Mouse (Mus musculus) heart, postnatal 0 days (tissue): ENCODE results near the gene Angptl8. TPM values are rescaled to one million over a fixed set of nuclear protein-coding genes. Genes with fewer than 3 reads are reported as not detected.
"Not testable (repeated sequence)": the region's sequence is repeated elsewhere in the genome, so short reads cannot be mapped to it uniquely, and the experiment has no call there.

ENCODE experiments used
- ATAC-seq: fragments of 200-750 bp; cut with Nextera tagmentation; 2 replicates; pipeline ENCODE4 v1.8.0; 2017; ENCODE audit warnings: low read depth, moderate number of reproducible peaks, moderate library complexity; ENCODE audit not compliant: insufficient read depth
- DNase-seq: peaks from one replicate; pipeline ENCODE4 v3.0.0-alpha.2; 2016; ENCODE audit warnings: low spot score
- H3K27ac ChIP-seq: fragments of 300-500 bp; sonication (generic); 2 replicates; pipeline ENCODE4 v1.5.1; 2014; ENCODE audit warnings: low read depth, mild to moderate bottlenecking
- H3K27me3 ChIP-seq: fragments of 300-500 bp; sonication (generic); 2 replicates; pipeline ENCODE4 v1.6.1; 2014; ENCODE audit warnings: low read length, mixed read lengths; ENCODE audit not compliant: control insufficient read depth, insufficient read depth
- H3K36me3 ChIP-seq: fragments of 300-500 bp; sonication (generic); replicated peaks from 2 replicates; pipeline ENCODE4 v1.6.1; 2014; ENCODE audit warnings: low read length, mixed read lengths; ENCODE audit not compliant: control insufficient read depth, insufficient read depth
- H3K4me1 ChIP-seq: fragments of 300-500 bp; sonication (generic); 2 replicates; pipeline ENCODE4 v1.6.1; 2014; ENCODE audit warnings: antibody characterized with exemption; ENCODE audit not compliant: control insufficient read depth, insufficient read depth
- H3K4me2 ChIP-seq: fragments of 300-500 bp; sonication (generic); 2 replicates; pipeline ENCODE4 v1.6.1; 2014; ENCODE audit warnings: low read depth, mild to moderate bottlenecking, low read length, moderate library complexity
- H3K4me3 ChIP-seq: fragments of 300-500 bp; sonication (generic); 2 replicates; pipeline ENCODE4 v1.5.1; 2014; ENCODE audit warnings: low read depth, low read length
- H3K9ac ChIP-seq: fragments of 300-500 bp; sonication (generic); replicated peaks from 2 replicates; pipeline ENCODE4 v1.6.1; 2014; ENCODE audit warnings: low read depth, low read length, mixed read lengths
- H3K9me3 ChIP-seq: fragments of 300-500 bp; sonication (generic); replicated peaks from 2 replicates; pipeline ENCODE4 v1.6.1; 2016; ENCODE audit warnings: low read length; ENCODE audit not compliant: control insufficient read depth
- CTCF ChIP-seq: IDR thresholded peaks from 2 replicates; pipeline ENCODE4 v1.5.1; 2016; ENCODE audit warnings: antibody characterized with exemption, control low read depth, low read depth
- EP300 ChIP-seq: IDR thresholded peaks from 2 replicates; pipeline ENCODE4 v1.6.1; 2016; ENCODE audit warnings: antibody characterized with exemption, low read depth
- WGBS: fragments of 180-500 bp; shearing (Covaris S2); extraction: QIAGEN DNeasy Blood & Tissue Kit; methylation state at CpG from one replicate; pipeline ENCODE4 v1.1.7; 2014; 5-methylcytosine and 5-hydroxymethylcytosine counted together
- polyA plus RNA-seq: library from polyadenylated mRNA; unstranded; fragments of >200 nt; fragmentation: Nextera tagmentation; extraction: Ambion mirVana; gene quantifications from 2 replicates; pipeline ENCODE4 v1.2.1, GENCODE M21; 2015
- total RNA-seq: library from RNA; depleted of rRNA; stranded (reverse); fragments of >200 nt; gene quantifications from 2 replicates; pipeline ENCODE4 v1.2.3, GENCODE M21; 2014; ENCODE audit warnings: low replicate concordance

The Angptl8 gene
- total and polyA plus RNA-seq, 2 experiments from 2014 or later, result 0.55 TPM; not detected in 1

GRCm38 (mm10) chr9:21791861-21792260, 43.4 kb upstream of the Angptl8 start:
- ATAC-seq, result peak; percentile 85
- peak; percentile 77 for DNase-seq
- TF ChIP-seq CTCF, result no peak
- TF ChIP-seq EP300, result peak; percentile 83
- no peak overlapping the region for H3K9ac ChIP-seq
- H3K4me2 ChIP-seq, result peak overlapping the region; percentile 27
- WGBS, result 15% methylated on average over 8 of the region's 8 CpGs
- peaks cover 57% of the 10 kb centered on the region for H3K36me3 ChIP-seq
- peak overlapping the region; percentile 80 for H3K27ac ChIP-seq
- peaks cover 38% of the 10 kb centered on the region for H3K4me1 ChIP-seq
- H3K9me3 ChIP-seq, result no peaks in the 10 kb centered on the region
- H3K27me3 ChIP-seq, result no peaks in the 10 kb centered on the region
- no peak overlapping the region for H3K4me3 ChIP-seq

DNA sequence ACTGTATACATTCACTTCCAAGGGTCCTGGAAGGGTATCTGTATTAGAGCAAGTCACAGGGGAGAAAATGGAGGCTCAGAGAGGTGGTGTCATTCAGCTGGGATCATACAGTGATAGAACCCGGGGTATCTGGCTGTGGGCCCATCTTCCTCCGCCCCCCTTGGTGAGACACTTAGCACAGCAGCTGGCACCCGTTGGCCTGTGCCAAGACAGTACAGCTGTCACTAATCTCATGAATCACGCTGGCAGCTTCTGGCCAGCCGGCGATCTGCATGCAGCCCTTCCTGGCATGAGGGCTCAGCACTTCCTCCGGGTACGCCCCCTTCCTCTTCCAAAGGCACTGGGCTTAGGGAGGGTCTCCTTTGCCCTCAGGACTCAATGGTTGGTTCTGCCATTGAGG, 42.7 kb upstream of the Angptl8 start:
- Histone ChIP-seq H3K4me3 (no peak overlapping the region), H3K9me3 (no peaks in the 10 kb centered on the region), H3K27me3 (no peaks in the 10 kb centered on the region), H3K9ac (peak overlapping the region; percentile 21; the same call in 1 of the 2 replicates), H3K4me2 (peak overlapping the region; percentile 27; the same call in 1 of the 2 replicates), H3K4me1 (peaks cover 46% of the 10 kb centered on the region), H3K27ac (peak overlapping the region; percentile 80), H3K36me3 (peaks cover 57% of the 10 kb centered on the region)
- TF ChIP-seq EP300, result no peak
- TF ChIP-seq CTCF, result no peak
- 4% methylated on average over 8 of the region's 8 CpGs for WGBS
- no peak for DNase-seq
- peak; percentile 29 for ATAC-seq

DNA sequence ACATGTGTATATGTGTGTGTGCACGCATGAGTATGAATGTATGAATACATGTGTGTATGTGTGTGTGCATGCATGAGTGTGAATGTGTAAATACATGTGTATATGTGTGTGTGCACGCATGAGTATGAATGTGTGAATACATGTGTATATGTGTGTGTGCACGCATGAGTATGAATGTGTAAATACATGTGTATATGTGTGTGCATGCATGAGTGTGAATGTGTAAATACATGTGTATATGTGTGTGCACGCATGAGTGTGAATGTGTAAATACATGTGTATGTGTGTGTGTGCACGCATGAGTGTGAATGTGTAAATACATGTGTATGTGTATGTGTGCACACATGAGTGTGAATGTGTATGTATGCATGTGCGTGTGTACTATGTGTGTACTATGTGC, 41.8 kb upstream of the Angptl8 start:
- H3K36me3 ChIP-seq, result peaks cover 57% of the 10 kb centered on the region
- H3K9ac ChIP-seq, H3K27me3 ChIP-seq, ATAC-seq, H3K27ac ChIP-seq, H3K4me3 ChIP-seq, H3K9me3 ChIP-seq, DNase-seq, H3K4me2 ChIP-seq: not testable (repeated sequence)
- WGBS, result 97% methylated on average over 6 of the region's 6 CpGs
- H3K4me1 ChIP-seq, result peaks cover 39% of the 10 kb centered on the region

GRCm38 (mm10) chr9:21794344-21794834, 40.9 kb upstream of the Angptl8 start:
- DNase-seq (no peak), ATAC-seq (no peak)
- Histone ChIP-seq H3K4me3 (no peak overlapping the region), H3K27ac (no peak overlapping the region), H3K4me1 (peaks cover 36% of the 10 kb centered on the region), H3K27me3 (no peaks in the 10 kb centered on the region), H3K4me2 (no peak overlapping the region), H3K9ac (no peak overlapping the region), H3K36me3 (peaks cover 49% of the 10 kb centered on the region), H3K9me3 (no peaks in the 10 kb centered on the region)
- TF ChIP-seq CTCF (no peak), EP300 (no peak)
- WGBS, result 88% methylated on average over 18 of the region's 18 CpGs

GRCm38 (mm10) chr9:21794925-21795324, 40.4 kb upstream of the Angptl8 start:
- H3K27me3 ChIP-seq, result no peaks in the 10 kb centered on the region
- no peak for TF ChIP-seq EP300
- no peak for TF ChIP-seq CTCF
- no peak overlapping the region for H3K27ac ChIP-seq
- H3K36me3 ChIP-seq, result peaks cover 43% of the 10 kb centered on the region
- H3K4me2 ChIP-seq, result no peak overlapping the region
- 89% methylated on average over 25 of the region's 25 CpGs for WGBS
- H3K9ac ChIP-seq, result no peak overlapping the region
- no peaks in the 10 kb centered on the region for H3K9me3 ChIP-seq
- H3K4me3 ChIP-seq, result no peak overlapping the region
- DNase-seq (no peak), ATAC-seq (no peak)
- peaks cover 36% of the 10 kb centered on the region for H3K4me1 ChIP-seq

DNA sequence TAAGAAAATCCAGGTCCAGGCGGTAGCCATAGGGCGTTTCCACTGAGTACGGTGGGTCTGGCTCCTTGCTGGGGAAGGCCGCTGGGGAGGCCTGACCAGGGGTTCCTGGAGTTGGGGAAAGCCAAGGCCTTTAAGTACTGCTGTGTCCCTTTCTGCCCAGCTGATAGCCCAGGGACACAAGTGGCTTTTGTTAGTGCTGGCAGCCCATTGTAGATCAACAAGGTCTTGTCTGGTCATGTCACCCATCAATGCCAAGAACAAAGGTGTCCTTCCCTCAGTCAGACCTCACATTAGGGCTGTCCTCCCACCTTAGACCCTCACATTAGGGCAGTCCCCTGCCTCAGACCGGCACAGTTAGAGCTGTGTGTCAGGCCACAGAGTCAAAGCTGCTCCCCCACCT, 39.7 kb upstream of the Angptl8 start:
- no peak overlapping the region for H3K9ac ChIP-seq
- WGBS, result 77% methylated on average over 5 of the region's 5 CpGs
- H3K4me1 ChIP-seq, result peaks cover 36% of the 10 kb centered on the region
- no peak for DNase-seq
- peaks cover 37% of the 10 kb centered on the region for H3K36me3 ChIP-seq
- no peak for TF ChIP-seq CTCF
- no peak for TF ChIP-seq EP300
- no peaks in the 10 kb centered on the region for H3K27me3 ChIP-seq
- H3K9me3 ChIP-seq, result no peaks in the 10 kb centered on the region
- no peak overlapping the region for H3K4me3 ChIP-seq
- H3K4me2 ChIP-seq, result no peak overlapping the region
- no peak for ATAC-seq
- H3K27ac ChIP-seq, result no peak overlapping the region
